Mouse (Mus musculus): Measurements from ENCODE around the gene Nell2.

DNA sequence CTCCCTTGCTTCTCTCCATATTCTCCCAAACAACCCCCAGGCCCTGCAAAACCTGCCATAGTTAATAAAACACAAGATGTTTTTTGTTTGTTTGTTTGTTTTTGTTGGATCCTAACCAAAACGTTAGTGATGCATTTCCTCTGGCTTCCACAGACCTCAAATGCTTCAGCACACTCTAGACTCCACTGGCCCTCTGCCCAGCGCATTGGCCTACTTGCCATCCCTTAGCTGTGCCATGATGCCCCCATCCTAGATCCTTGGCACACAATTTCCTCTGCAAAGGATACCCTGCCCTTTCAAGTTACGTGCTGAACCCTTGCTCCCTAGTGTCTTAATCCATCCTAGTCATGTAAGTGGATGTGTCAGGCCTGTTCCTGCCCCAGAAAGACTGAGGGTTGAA is 255.1 kb downstream of the Nell2 start:
- no peak for TF ChIP-seq CTCF (IDR thresholded peaks at IDR 0.05; ENCODE audit: extremely low read depth, insufficient read depth, insufficient read length, insufficient replicate concordance)
- TF ChIP-seq POLR2A (IDR thresholded peaks at IDR 0.05; ENCODE audit: low read depth, low read length), result no peak
